Mouse (Mus musculus): ENCODE results near the gene Olfr1331. TPM values are rescaled to one million over a fixed set of nuclear protein-coding genes. Genes with fewer than 3 reads are reported as not detected.

Olfr1331 gene
- not detected in 2 replicates for polyA plus RNA-seq (2012; rRNA removed)
- not detected in 2 replicates for polyA plus RNA-seq (2014; fragmentation: Nextera tagmentation; extraction: Ambion mirVana)

DNA sequence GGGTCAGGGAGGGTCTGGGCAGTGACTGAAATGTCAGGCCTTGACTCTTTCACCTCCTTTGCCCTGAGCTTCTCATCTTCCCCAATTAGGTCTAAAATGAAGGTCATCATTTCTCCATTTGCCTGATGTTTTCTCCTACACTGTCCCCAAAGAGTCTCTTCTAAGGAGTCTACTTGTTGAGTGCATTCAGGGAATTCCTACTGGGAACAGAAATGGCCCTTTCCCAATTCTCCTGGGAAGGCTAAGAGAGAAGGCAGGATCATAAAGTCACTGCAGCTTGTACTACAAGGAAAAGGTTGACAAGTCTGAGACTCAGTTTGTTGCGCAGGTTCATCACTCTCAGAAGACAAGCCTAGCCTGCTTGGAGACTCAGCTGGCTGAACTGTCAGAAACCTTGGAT is at the start of gene Olfr1331:
TSS of gene Olfr1331 (plus strand) at position 301 of the 400 bp plus-strand sequence.
- no peaks in the 10 kb centered on the region for H3K9me3 ChIP-seq (ENCODE audit: control insufficient read depth, low read length)
- no peak for DNase-seq (ENCODE audit: low read depth in 3 of 3, low spot score in 3 of 3)
- TF ChIP-seq EP300 (IDR thresholded peaks at IDR 0.05; ENCODE audit: low read depth) = no peak
- no peak for TF ChIP-seq CTCF (IDR thresholded peaks at IDR 0.05; ENCODE audit: low read depth)
- no peak within 1 kb of the TSS for H3K4me3 ChIP-seq (ENCODE audit: insufficient read depth in 1 of 2, low read depth in 2 of 2, low read length in 2 of 2)
- no peaks in the 10 kb centered on the region for H3K27me3 ChIP-seq (ENCODE audit: control insufficient read depth, insufficient read depth, low read length)
- no peaks in the 10 kb centered on the region for H3K4me1 ChIP-seq (replicated peaks; ENCODE audit: control insufficient read depth in 2 of 2, insufficient read depth in 2 of 2, low read length in 1 of 2)
- ATAC-seq (ENCODE audit: insufficient read depth) = no peak
- no peak within 1 kb of the TSS for H3K9ac ChIP-seq (replicated peaks)
- no peak within 1 kb of the TSS for H3K4me2 ChIP-seq (ENCODE audit: low read depth)
- 64% methylated on average over 1 of the region's 1 CpGs for whole genome bisulfite sequencing (ENCODE audit: insufficient replicate concordance)
- H3K36me3 ChIP-seq (replicated peaks; ENCODE audit: control insufficient read depth, insufficient read depth, low read depth) = no peaks in the 10 kb centered on the region
- no peak within 1 kb of the TSS for H3K27ac ChIP-seq

DNA sequence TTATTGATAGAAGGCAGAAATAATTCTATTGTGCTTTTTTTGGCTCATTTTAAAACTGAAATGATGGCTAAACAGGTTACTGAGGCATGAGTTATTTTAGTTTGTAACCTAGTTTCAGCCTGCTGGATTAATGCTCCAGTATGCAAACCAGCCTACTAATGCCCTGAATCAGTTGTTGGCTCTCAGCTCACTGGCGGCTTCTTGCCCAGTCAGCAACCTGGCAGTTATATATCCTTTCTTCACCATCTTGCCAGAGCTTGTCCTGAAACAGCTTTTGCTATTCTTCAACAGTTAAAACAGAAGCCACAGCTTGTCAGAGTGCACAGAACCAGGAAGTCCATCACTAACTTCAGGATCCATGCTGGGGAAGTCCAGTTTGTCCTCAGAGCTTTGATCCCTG is 45.5 kb upstream of the Olfr1331 start:
- no peaks in the 10 kb centered on the region for H3K27me3 ChIP-seq (ENCODE audit: control insufficient read depth, insufficient read depth, low read length)
- DNase-seq (ENCODE audit: low read depth in 3 of 3, low spot score in 3 of 3) (no peak), ATAC-seq (ENCODE audit: insufficient read depth) (no peak)
- no peak overlapping the region for H3K4me3 ChIP-seq (ENCODE audit: insufficient read depth in 1 of 2, low read depth in 2 of 2, low read length in 2 of 2)
- H3K27ac ChIP-seq = no peak overlapping the region
- WGBS (ENCODE audit: insufficient replicate concordance) = 71% methylated on average over 1 of the region's 1 CpGs
- no peaks in the 10 kb centered on the region for H3K36me3 ChIP-seq (replicated peaks; ENCODE audit: control insufficient read depth, insufficient read depth, low read depth)
- no peak overlapping the region for H3K9ac ChIP-seq (replicated peaks)
- no peaks in the 10 kb centered on the region for H3K9me3 ChIP-seq (ENCODE audit: control insufficient read depth, low read length)
- H3K4me1 ChIP-seq (replicated peaks; ENCODE audit: control insufficient read depth in 2 of 2, insufficient read depth in 2 of 2, low read length in 1 of 2) = no peaks in the 10 kb centered on the region
- no peak for TF ChIP-seq EP300 (IDR thresholded peaks at IDR 0.05; ENCODE audit: low read depth)
- H3K4me2 ChIP-seq (ENCODE audit: low read depth) = no peak overlapping the region

DNA sequence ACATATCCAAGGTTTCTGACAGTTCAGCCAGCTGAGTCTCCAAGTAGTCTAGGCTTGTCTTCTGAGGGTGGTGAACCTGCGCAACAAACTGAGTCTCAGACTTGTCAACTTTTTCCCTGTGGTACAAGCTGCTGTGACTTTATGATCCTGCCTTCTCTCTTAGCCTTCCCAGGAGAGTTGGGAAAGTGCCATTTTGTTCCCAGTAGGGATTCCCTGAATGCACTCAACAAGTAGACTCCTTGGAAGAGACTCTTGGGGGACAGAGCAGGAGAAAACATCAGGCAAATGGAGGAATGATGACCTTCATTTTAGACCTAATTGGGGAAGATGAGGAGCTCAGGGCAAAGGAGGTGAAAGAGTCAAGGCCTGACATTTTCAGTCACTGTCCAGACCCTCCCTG is 28.3 kb upstream of the Olfr1331 start, which contains the start of gene Olfr1333:
TSS of gene Olfr1333 (minus strand) at position 101 of the 400 bp plus-strand sequence.
- no peaks in the 10 kb centered on the region for H3K9me3 ChIP-seq (ENCODE audit: control insufficient read depth, low read length)
- H3K36me3 ChIP-seq (replicated peaks; ENCODE audit: control insufficient read depth, insufficient read depth, low read depth) = no peaks in the 10 kb centered on the region
- TF ChIP-seq CTCF (IDR thresholded peaks at IDR 0.05; ENCODE audit: low read depth) = no peak
- TF ChIP-seq EP300 (IDR thresholded peaks at IDR 0.05; ENCODE audit: low read depth) = no peak
- no peak within 1 kb of the TSS for H3K4me3 ChIP-seq (ENCODE audit: insufficient read depth in 1 of 2, low read depth in 2 of 2, low read length in 2 of 2)
- H3K27me3 ChIP-seq (ENCODE audit: control insufficient read depth, insufficient read depth, low read length) = no peaks in the 10 kb centered on the region
- no peak for DNase-seq (ENCODE audit: low read depth in 3 of 3, low spot score in 3 of 3)
- no peaks in the 10 kb centered on the region for H3K4me1 ChIP-seq (replicated peaks; ENCODE audit: control insufficient read depth in 2 of 2, insufficient read depth in 2 of 2, low read length in 1 of 2)
- ATAC-seq (ENCODE audit: insufficient read depth) = no peak
- no peak within 1 kb of the TSS for H3K9ac ChIP-seq (replicated peaks)
- 68% methylated on average over 1 of the region's 1 CpGs for WGBS (ENCODE audit: insufficient replicate concordance)
- H3K4me2 ChIP-seq (ENCODE audit: low read depth) = no peak within 1 kb of the TSS
- no peak within 1 kb of the TSS for H3K27ac ChIP-seq

DNA sequence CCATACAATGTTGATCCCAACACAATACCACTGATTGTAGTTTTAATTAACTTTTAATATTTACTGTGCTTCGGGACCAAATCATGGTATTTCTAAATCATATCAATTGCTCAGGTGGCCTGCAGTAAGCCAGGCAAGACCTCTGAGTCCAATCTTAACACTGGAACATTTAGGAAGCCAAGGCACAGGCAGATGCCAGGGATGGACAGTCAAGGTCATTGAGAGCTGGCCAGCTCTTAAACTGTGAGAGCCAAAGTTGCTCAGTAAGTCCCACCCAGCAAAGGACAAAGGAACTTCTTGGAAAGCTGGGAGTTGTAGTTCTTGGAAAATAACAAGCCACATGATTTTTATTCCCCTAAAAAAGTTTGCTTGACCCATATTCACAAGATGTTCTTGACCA is 2.7 kb upstream of the Olfr1331 start:
- DNase-seq (ENCODE audit: low read depth in 3 of 3, low spot score in 3 of 3) (no peak), ATAC-seq (ENCODE audit: insufficient read depth) (no peak)
- Histone ChIP-seq H3K9ac (replicated peaks) (no peak overlapping the region), H3K4me3 (ENCODE audit: insufficient read depth in 1 of 2, low read depth in 2 of 2, low read length in 2 of 2) (no peak overlapping the region), H3K27ac (no peak overlapping the region), H3K4me2 (ENCODE audit: low read depth) (no peak overlapping the region), H3K27me3 (ENCODE audit: control insufficient read depth, insufficient read depth, low read length) (no peaks in the 10 kb centered on the region), H3K4me1 (replicated peaks; ENCODE audit: control insufficient read depth in 2 of 2, insufficient read depth in 2 of 2, low read length in 1 of 2) (no peaks in the 10 kb centered on the region), H3K36me3 (replicated peaks; ENCODE audit: control insufficient read depth, insufficient read depth, low read depth) (no peaks in the 10 kb centered on the region), H3K9me3 (ENCODE audit: control insufficient read depth, low read length) (no peaks in the 10 kb centered on the region)
- 39% methylated on average over 1 of the region's 1 CpGs for WGBS (ENCODE audit: insufficient replicate concordance)
- no peak for TF ChIP-seq EP300 (IDR thresholded peaks at IDR 0.05; ENCODE audit: low read depth)
- no peak for TF ChIP-seq CTCF (IDR thresholded peaks at IDR 0.05; ENCODE audit: low read depth)

DNA sequence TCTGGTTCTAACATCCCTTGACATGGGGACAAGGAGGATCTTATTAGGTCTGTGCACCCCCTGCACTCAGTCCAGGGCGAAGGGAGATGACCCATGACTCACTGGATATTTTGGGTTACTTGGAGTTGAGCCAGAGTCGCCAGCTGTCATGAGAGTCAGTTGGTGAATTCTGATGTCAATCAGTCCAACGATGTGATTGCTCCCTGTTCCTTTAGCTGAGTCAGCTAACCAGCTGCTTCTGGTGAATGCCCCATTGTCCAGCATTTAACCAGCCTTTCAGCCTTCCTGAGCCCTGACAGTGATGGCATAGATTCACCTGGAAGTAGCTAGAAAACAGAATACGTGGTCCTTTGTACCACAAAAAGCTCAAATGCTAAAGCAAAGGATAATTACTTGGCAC is 1.7 kb upstream of the Olfr1331 start:
- ATAC-seq (ENCODE audit: insufficient read depth) (no peak), DNase-seq (ENCODE audit: low read depth in 3 of 3, low spot score in 3 of 3) (no peak)
- Histone ChIP-seq H3K9me3 (ENCODE audit: control insufficient read depth, low read length) (no peaks in the 10 kb centered on the region), H3K4me2 (ENCODE audit: low read depth) (no peak overlapping the region), H3K27ac (no peak overlapping the region), H3K4me1 (replicated peaks; ENCODE audit: control insufficient read depth in 2 of 2, insufficient read depth in 2 of 2, low read length in 1 of 2) (no peaks in the 10 kb centered on the region), H3K4me3 (ENCODE audit: insufficient read depth in 1 of 2, low read depth in 2 of 2, low read length in 2 of 2) (no peak overlapping the region), H3K27me3 (ENCODE audit: control insufficient read depth, insufficient read depth, low read length) (no peaks in the 10 kb centered on the region), H3K9ac (replicated peaks) (no peak overlapping the region), H3K36me3 (replicated peaks; ENCODE audit: control insufficient read depth, insufficient read depth, low read depth) (no peaks in the 10 kb centered on the region)
- WGBS (ENCODE audit: insufficient replicate concordance) = 34% methylated on average over 4 of the region's 4 CpGs
- TF ChIP-seq CTCF (IDR thresholded peaks at IDR 0.05; ENCODE audit: low read depth) (no peak), EP300 (IDR thresholded peaks at IDR 0.05; ENCODE audit: low read depth) (no peak)
